Mouse (Mus musculus): Measurements from ENCODE around the gene Bach2.

Gene Bach2

DNA sequence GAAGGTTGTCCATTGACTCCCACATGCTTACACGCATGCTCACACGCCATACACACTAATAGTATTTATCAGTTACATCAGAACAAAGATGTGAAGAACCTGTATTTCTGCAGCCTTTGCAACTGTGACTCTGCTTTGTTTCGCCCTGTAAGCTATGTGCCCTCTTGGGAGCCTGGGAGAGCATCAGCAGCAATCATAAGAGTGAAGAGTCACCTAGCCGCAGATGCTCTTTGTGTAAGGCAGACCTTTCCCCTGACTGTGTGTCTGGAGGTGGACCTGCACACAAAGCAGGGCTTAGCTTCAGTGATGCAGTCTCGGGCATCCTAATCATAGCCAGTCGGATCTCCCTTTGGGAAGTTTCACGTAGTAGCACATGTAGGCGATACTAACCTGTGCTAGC, 243.5 kb downstream of the Bach2 start:
- DNase-seq (ENCODE audit: low read depth, low spot score), result no peak

GRCm38 (mm10) chr4:32482936-32483335, 244.3 kb downstream of the Bach2 start:
- DNase-seq (ENCODE audit: low read depth, low spot score), result no peak

- DNase-seq (ENCODE audit: low read depth, low spot score), result no peak
These were observed 247.2 kb downstream of the Bach2 start for GRCm38 (mm10) chr4:32485848-32486247.

DNA sequence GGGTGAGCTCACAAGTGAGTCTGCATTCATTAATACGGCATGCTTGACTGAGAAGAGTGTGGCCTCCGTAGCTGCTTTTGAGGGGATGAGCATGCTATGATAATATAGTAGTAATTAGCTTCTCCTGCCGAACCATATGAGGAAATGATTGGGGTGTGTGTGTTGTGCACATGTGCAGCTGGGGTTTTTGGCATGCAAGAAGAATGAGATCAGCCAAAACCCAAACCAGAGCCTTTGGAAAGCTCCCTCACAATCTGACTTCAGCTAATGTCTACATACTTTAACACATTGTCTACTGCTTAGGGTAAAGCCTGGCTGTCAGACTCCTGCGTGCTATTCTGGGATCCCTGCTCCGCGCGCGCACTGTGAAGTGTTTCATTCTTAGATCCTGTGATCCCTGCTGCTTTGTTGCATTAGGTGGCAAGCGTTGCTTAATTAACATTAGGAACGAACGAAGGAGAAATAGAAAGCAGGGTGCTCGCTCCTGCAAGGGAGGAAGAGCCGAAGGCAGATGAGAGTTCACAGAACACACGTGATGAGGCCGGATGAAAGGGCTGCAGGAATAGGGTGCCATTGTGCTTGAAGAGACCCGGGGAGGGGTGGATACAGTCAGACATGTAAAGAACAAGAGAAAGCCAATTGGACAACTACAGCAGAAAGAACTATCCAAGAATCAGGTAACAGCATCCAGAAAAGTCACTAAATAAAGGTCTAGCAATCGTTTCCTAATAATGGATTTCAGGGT, 248.2 kb downstream of the Bach2 start:
- no peak for DNase-seq (ENCODE audit: low read depth, low spot score)

GRCm38 (mm10) chr4:32489186-32489585, 250.6 kb downstream of the Bach2 start:
- no peak for DNase-seq (ENCODE audit: low read depth, low spot score)

GRCm38 (mm10) chr4:32491176-32491575, 252.6 kb downstream of the Bach2 start:
- no peak for DNase-seq (ENCODE audit: low read depth, low spot score)

DNA sequence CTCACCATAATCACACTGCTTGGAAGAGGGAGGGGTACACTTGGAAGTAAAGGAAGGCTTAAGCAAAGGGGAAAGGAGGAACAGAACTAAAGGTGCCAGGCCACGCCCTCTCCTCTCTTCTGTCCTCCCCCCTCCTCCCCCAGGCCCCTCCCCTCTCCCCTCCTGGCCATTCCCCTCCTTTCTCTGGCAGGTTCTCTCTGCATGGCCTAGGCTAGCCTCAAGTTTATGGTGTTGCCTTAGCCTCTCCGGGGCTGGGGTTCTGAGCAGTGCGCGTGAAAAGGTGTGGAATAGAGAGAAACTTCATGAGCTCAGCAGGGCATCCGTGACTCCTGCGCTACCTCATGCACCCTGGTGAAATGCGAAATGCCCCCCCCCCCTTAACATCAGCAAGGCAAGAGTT, 254.2 kb downstream of the Bach2 start:
- no peak for DNase-seq (ENCODE audit: low read depth, low spot score)

GRCm38 (mm10) chr4:32501780-32502179, 263.2 kb downstream of the Bach2 start:
- no peak for DNase-seq (ENCODE audit: low read depth, low spot score)

- DNase-seq (ENCODE audit: low read depth, low spot score), result no peak
These were observed 263.6 kb downstream of the Bach2 start for GRCm38 (mm10) chr4:32502181-32502580.

GRCm38 (mm10) chr4:32504236-32504635, 265.6 kb downstream of the Bach2 start:
- no peak for DNase-seq (ENCODE audit: low read depth, low spot score)

GRCm38 (mm10) chr4:32506306-32506808, 267.8 kb downstream of the Bach2 start:
- DNase-seq (ENCODE audit: low read depth, low spot score), result no peak

DNA sequence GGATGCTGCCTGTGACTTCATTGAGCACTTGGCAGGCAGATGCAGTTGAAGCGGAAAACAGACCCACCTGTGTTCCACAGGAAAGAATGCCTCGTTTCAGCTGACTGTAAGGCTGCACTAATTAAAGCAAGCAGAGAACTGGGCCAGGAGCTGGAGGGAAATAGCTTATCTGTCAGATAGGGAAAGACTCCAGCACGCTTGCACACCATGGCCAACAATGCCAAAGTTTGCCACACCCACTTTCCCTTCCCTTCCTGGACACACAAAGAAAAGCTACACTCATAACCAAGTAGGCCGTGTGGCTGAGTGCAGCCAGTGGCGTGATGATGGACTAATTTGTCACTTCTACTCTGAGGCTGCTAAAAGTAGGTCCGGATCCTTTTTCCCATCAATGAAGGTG, 268.4 kb downstream of the Bach2 start:
- no peak for DNase-seq (ENCODE audit: low read depth, low spot score)

- DNase-seq (ENCODE audit: low read depth, low spot score), result no peak
These were observed 270.0 kb downstream of the Bach2 start for GRCm38 (mm10) chr4:32508572-32508971.

DNA sequence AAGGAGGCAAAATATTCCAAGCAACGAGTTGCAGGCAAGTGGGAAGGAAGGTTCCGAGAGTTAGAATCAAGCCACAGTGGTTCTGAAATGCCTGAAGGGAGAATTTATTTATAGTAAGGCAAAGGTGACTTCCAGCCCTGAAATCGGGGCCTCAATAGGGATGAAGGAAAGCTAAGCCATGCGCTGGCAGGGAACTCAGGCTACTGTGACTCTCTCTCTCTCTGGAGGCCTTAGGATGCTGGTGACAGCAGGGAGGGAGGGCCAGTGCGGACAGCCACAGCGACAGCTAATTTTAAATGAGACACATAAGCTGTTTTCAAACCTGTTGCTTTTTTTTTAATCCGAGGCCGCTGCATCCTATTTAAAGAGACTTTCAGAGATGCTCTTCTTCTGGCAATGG, 270.4 kb downstream of the Bach2 start:
- DNase-seq (ENCODE audit: low read depth, low spot score), result peak; percentile 74

- DNase-seq (ENCODE audit: low read depth, low spot score), result no peak
These were observed 271.4 kb downstream of the Bach2 start for GRCm38 (mm10) chr4:32509832-32510612.

GRCm38 (mm10) chr4:32510940-32511339, 272.3 kb downstream of the Bach2 start:
- no peak for DNase-seq (ENCODE audit: low read depth, low spot score)

DNA sequence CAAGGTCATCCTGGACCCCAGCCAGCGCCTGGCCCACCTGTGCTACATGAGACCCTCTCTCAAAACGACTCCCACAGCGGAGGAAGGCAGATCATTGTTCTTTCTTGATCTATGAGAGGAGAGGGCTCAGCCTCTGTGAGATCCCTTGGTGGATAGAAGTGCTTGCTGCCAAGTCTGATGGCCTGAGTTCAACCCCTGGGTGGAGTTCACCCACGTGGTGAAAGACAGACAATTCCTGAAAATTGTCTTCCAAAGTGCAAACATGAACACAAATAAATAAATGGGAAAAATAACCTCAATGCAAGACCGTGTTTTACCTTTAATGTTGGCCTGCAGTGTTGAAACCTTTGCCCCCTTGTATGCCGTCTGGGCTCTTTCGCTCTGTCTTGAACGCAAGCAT, 277.5 kb downstream of the Bach2 start:
- DNase-seq (ENCODE audit: low read depth, low spot score), result no peak

- no peak for DNase-seq (ENCODE audit: low read depth, low spot score)
These were observed 280.4 kb downstream of the Bach2 start for GRCm38 (mm10) chr4:32518842-32519578.

DNA sequence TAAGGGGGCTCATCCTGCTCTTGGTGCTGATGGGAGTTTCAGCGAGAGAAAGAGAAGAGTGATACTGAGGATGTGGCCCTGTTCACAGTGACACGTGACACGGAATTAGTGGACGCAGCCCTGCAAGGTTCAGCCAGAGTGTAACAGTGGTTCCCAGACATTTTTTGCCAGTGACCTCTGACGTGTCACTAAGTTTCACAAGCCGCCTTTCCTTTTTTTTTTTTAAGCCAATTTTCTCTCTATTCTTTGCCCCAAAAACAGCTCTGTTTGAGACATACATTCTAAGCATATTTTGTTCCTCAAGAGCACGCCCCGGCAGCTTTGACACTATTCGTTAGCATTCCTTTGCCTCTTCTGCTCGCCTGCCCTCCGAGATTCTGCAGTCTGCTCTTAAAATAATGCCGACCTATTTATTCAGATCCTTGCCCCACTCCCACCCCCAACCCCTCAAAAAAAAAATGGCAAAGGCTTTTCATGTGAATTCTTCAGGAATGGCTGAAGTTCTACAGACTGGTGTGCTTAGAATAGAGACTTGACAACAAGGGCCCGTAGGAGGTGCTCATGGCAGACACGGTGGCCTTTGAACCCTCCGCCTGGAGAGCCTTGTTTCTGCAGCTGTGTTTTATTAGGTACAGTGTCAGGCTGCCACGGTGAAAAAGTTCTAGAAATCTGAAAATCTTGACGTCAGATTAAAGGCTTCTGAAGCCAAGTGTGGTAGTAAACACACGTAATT, 282.2 kb downstream of the Bach2 start:
- DNase-seq (ENCODE audit: low read depth, low spot score), result peak; percentile 57

GRCm38 (mm10) chr4:32521361-32521740, 282.7 kb downstream of the Bach2 start:
- no peak for DNase-seq (ENCODE audit: low read depth, low spot score)

GRCm38 (mm10) chr4:32522013-32522412, 283.4 kb downstream of the Bach2 start:
- DNase-seq (ENCODE audit: low read depth, low spot score), result no peak

DNA sequence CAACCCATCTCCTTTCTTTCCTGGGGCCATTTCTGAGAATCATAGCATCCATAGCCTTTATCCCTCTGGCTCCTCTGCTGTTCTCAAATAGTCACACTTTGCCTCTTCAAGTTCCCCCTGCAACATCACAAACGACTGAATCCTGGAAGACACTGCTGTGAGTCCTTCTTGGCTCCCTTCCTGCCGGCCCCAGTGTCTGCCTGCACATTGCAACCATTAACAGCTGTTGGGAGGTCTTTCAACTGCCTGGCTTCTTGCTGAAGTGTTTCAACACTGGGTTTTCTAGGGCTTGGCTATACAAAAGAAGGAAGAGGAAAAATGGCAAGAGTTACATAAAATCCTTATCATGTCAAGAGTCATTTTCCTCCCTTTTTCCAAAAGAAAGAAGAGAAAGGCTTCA, 285.7 kb downstream of the Bach2 start:
- no peak for DNase-seq (ENCODE audit: low read depth, low spot score)
